Mouse (Mus musculus): ENCODE measurements around the gene Lce1i.
"Not testable (repeated sequence)": the region's sequence is repeated elsewhere in the genome, so short reads cannot be mapped to it uniquely, and the experiment has no call there.

Lce1i gene

DNA sequence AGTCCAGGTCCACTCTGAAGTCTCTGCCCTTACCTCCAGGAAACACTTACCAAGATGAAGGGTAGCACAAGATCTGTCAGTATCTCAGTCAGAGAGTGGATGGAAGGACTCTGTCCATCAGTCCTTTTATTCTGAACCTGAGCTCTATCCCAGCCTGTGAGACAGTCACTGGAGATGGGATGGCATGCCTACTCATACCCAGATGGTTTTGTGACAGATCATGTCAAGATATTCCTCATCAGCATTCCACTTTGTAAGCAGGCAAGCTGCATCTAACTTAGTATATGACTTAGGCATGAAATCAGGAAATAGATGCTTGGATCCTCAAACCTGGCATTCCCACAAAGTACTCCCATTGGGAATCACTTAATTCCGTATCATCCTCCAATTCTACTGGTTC, at the start of gene Lce1i:
Gene Lce1i (minus strand): TSS at position 101 of the 400 bp plus-strand sequence.
- DNase-seq (ENCODE audit: low read depth, low spot score) = no peak

DNA sequence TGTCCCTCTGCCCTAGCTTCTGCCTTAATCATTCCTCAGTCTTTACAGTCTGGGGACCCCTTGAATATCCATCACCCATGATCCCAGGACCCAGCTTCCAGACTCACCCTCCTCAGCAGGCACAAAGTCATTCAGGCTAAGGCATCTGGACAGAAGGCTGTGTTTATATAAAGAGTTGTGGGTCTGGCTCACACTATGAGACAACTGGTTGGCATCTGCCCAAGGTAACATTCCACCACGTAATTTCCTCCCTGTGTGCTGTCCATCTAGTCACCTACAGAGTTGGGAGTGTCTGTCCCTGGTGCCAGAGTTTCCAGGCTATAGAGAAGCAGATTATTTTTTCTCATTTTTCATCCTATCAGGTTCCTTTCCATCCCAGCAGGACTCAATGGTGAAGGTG, 48.4 kb upstream of the Lce1i start, which contains the start of gene Kprp:
Gene Kprp (minus strand): TSS at position 140 of the 400 bp plus-strand sequence.
- no peak for DNase-seq (ENCODE audit: low read depth, low spot score)

DNA sequence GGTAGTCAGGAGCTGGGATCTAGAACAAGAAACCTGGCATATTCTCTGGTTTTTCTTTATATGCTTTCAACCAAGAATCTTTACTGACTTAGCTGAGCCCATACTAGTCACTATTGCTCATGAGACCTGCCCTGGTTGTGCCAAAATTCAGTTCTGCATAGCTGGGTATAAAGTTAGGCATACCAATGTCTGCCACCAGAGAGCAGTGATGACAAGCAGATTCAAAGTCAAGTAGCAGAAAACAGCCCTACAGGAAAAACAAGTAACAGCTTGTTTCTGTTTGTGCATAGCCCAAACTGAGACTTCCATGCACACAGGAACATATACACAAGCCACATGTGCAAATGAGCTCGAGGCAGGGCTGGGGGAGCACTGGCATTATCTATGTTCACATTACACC, 47.1 kb upstream of the Lce1i start:
- DNase-seq (ENCODE audit: low read depth, low spot score) = peak; percentile 1

DNA sequence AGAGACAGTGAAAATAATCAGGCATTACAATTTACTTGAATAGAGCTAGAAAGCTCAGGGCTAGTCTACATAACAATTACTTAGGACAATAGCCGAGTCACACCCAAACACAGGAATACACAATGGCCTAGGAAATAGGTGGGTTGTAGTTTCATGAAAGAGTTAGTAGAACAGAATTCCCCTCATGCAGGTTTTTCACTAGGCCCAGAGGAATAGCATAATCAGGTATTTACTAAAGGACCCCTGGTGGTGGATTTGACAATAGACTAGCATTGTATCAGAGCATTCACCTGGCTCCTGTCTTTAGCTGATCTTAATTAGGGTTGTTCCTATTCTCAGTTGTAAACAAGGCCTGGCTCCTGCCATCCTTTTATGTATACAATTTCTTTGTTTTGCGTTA, 37.3 kb upstream of the Lce1i start:
- DNase-seq (ENCODE audit: low read depth, low spot score) = not testable (repeated sequence)

DNA sequence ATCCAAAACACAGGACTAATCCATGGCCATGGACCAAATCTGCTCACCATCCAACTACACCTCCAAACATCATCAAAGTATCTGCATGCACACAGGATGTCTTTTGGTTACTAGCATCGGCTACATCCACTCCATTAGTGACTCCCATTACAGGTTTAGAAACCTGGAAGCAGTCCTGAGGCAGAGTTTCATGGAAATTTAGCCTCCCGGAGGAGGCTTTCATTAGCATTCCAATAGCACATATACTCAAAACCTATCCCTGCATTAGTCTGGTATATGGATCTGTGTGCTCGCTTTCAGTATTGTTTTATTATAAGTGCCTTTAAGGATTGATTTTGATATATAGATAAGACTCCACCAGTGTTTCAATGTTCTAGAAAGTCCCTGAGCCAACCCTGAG, 36.9 kb upstream of the Lce1i start:
- no peak for DNase-seq (ENCODE audit: low read depth, low spot score)

DNA sequence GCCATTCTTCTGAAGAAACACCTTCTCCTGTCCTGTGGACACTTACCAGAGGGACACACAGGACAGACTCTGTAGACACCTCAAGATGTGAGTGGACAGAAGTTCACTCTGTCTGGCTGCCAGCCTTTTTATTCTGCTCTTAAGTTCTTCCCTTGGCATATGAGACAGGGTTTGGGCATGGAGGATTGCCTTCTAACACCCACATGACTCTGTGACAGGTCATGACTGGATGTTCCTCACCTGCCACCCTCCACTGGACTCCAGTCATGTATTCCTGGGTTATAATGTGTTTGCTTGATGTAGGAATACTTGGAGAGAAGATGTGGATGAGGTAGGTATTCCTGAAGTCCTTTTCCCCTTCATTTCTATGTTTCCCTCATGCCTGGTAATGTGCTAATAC, 29.1 kb upstream of the Lce1i start, which contains the start of gene Lce1k:
Gene Lce1k (minus strand): TSS at position 101 of the 400 bp plus-strand sequence.
- DNase-seq (ENCODE audit: low read depth, low spot score) = no peak

DNA sequence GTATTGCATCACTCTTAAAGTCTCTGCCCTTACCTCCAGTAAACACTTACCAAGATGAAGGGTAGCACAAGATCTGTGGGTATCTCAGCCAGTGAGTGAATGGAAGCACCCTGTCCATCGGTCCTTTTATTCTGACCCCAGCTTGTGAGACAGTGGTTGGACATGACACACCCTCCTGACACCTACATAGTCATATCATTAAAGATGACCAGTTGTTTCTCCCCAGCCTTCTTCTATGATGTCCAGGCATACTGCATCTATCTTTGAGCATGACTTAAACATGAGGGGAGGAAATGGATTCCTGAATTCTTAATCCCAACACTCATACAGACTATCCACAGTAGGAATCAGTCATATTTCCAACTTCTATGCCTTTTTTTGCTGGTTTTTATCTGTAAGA, 11.7 kb upstream of the Lce1i start, which contains the start of gene Lce1j:
Gene Lce1j (minus strand): TSS at position 101 of the 400 bp plus-strand sequence.
- no peak for DNase-seq (ENCODE audit: low read depth, low spot score)

DNA sequence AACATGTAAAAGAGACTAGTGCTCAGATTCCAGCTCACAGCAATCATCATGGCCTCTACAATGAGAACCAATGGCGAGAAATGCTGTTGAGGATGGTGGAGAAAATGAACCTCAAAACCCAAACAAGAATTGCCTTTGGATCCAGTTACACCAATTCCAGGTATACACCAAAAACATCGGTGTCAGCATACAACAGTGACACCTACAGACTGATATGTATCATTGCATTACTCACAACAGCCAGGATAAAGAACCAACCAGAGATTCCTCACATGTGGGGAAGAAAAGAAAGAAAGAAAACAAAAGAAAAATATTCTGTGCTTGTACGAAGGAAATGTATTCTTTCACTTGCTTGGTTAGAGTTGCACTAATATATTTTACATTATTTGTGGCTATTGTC, 7.1 kb downstream of the Lce1i start:
- DNase-seq (ENCODE audit: low read depth, low spot score) = peak; percentile 2

DNA sequence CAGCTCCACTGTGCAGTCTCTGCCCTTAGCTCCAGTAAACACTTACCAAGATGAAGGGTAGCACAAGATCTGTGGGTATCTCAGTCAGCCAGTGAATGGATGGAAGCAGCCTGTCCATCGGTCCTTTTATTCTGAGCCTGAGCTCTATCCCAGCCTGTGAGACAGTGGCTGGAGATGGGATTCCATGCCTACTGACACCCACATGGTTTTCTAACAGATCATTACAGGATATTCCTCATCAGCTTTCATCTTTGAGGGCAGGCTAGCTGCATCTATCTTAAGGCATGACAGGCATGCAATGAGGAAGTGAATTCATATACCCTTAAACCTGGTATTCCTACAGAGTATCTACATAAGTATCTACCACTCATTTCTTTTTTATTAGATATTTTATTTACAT, 13.7 kb downstream of the Lce1i start, which contains the start of gene Lce1h:
Gene Lce1h (minus strand): TSS at position 101 of the 400 bp plus-strand sequence.
- DNase-seq (ENCODE audit: low read depth, low spot score) = no peak

DNA sequence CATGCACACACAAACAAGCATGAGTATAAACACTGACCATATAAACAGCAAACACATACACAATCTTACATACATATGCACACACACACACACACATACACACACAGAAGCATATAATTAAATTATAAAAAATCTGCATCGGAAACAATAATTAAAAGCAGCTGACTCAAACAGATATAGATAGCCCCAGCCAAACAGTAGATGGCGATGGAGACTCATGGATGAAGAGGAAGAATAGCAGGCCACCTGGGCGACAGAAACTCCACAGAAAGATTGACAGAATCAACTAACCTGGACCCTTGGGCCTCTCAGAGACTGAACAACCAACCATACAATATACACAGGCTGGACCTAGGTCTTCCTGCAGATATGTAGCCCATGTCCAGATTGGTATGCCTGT, 25.5 kb downstream of the Lce1i start:
- peak; percentile 2 for DNase-seq (ENCODE audit: low read depth, low spot score)

DNA sequence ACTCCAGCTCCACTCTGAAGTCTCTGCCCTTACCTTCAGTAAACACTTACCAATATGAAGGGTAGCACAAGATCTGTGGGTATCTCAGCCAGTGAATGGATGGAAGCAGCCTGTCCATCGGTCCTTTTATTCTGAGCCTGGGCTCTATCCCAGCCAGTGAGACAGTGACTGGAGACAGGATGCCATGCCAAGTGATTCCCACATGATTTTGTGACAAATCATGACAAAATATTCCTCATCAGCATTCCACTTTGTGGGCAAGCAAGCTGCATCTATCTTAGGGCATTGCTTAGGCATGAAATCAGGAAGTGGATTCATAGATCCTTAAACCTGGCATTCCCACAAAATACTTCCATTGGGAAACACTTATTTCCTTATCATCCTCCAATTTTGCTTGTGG, 26.5 kb downstream of the Lce1i start, which contains the start of gene Lce1g:
Gene Lce1g (minus strand): TSS at position 101 of the 400 bp plus-strand sequence.
- DNase-seq (ENCODE audit: low read depth, low spot score) = no peak

DNA sequence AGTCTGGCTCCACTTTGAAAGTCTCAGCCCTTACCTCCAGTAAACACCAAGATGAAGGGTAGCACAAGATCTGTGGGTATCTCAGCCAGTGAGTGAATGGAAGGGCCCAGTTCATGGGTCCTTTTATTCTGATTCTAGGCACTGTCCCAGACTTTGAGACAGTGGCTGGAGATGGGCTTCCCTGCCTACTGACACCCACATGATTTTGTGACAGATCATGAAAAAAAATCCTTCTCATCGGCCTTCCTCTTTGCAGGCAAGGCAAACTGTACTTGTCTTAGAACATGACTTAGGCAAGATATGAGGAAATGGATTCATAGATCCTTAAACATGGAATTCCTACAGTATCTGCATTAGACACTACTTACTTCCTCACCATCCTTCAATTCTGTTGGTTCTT, 39.7 kb downstream of the Lce1i start, which contains the start of gene Gm38119:
Gene Gm38119 (minus strand): TSS at position 101 of the 400 bp plus-strand sequence.
- DNase-seq (ENCODE audit: low read depth, low spot score) = no peak
